Mouse (Mus musculus) MEL (cell line): Measurements from ENCODE around the gene Exoc3l.

Source experiments
- GATA1 ChIP-seq: IDR thresholded peaks from 2 replicates; pipeline ENCODE4 v1.6.1; 2011; ENCODE audit warnings: low read depth, low read length, improper control_type of control experiment
- POLR2A ChIP-seq, 2 experiments: IDR thresholded peaks; 2 replicates each; pipeline ENCODE4 v1.6.1; 2011 to 2012; ENCODE audit warnings: low read length in 2 of 2, mild to moderate bottlenecking in 2 of 2, control low read depth in 1 of 2, improper control_type of control experiment in 1 of 2, low read depth in 1 of 2, moderate library complexity in 1 of 2; ENCODE audit not compliant: control insufficient read depth in 1 of 2, insufficient read depth in 1 of 2, poor library complexity in 1 of 2
- SMC3 ChIP-seq: IDR thresholded peaks from 2 replicates; pipeline ENCODE4 v1.6.1; 2011; ENCODE audit warnings: low read depth, low read length, improper control_type of control experiment

DNA sequence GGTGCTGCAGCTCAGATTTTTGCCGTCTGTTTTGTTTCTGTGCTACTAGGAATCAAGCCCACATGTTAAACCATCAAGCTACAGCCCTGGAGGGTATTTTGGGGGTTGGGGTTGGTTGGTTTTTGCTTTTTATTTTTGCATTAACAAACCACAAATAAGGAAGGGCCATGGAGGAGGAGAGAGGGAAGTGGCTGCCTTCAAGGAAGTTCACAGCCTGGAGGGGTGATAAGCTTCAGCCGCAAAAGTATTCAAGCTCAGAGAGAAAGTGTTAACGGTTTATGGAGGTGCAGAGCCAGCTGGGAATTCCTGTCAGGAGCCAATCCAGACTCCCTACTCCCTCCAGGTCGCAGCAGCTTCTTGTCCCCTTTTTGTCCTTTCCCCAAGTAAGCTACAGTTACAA, 43.1 kb upstream of the Exoc3l start:
- peak in 1 of 2 experiments; percentile 48; a peak in 1 of 4 replicates for TF ChIP-seq POLR2A (IDR thresholded peaks at IDR 0.05; ENCODE audit: control insufficient read depth in 1 of 2, insufficient read depth in 1 of 2, low read depth in 1 of 2, low read length in 2 of 2, poor library complexity in 1 of 2)
- no peak for TF ChIP-seq SMC3
- TF ChIP-seq GATA1, result peak; percentile 83
